Mouse (Mus musculus) MEL (cell line): Measurements from ENCODE around the gene Sars2. TPM values are rescaled to one million over a fixed set of nuclear protein-coding genes. Genes with fewer than 3 reads are reported as not detected.
A peak's percentile ranks its signal among the peaks of the same experiment; 100 is the strongest.

ENCODE experiments used
- DNase-seq: peaks from one replicate; pipeline ENCODE4 v3.0.0; 2011; ENCODE audit warnings: low read depth, low spot score
- H3K27ac ChIP-seq: 2 replicates; pipeline ENCODE4 v1.5.1; 2012; ENCODE audit warnings: low read depth, mild to moderate bottlenecking, control low read depth, low read length, moderate library complexity; ENCODE audit not compliant: control insufficient read depth
- H3K27me3 ChIP-seq, 2 experiments: fragments of 150-350 bp in 1 of 2; sonication (generic) in 1 of 2; 2 replicates each; pipeline ENCODE4 v1.6.1; 2012; ENCODE audit warnings: low read length in 2 of 2, mild to moderate bottlenecking in 2 of 2, improper control_type of control experiment in 1 of 2, moderate library complexity in 1 of 2; ENCODE audit not compliant: insufficient read depth in 2 of 2, control insufficient read depth in 1 of 2
- H3K36me3 ChIP-seq, 2 experiments: 2 replicates each; pipeline ENCODE4 v1.6.1; 2012 to 2014; ENCODE audit warnings: low read length in 2 of 2, improper control_type of control experiment in 1 of 2, inconsistent platforms in 1 of 2, mild to moderate bottlenecking in 1 of 2; ENCODE audit not compliant: insufficient read depth in 2 of 2, control insufficient read depth in 1 of 2
- H3K4me1 ChIP-seq, 2 experiments: fragments of 150-350 bp in 1 of 2; sonication (generic) in 1 of 2; 2 replicates each; pipeline ENCODE4 v1.6.1; 2012; ENCODE audit warnings: low read length in 2 of 2, improper control_type of control experiment in 1 of 2, mild to moderate bottlenecking in 1 of 2; ENCODE audit not compliant: insufficient read depth in 2 of 2, control insufficient read depth in 1 of 2
- H3K4me3 ChIP-seq, 2 experiments: fragments of 150-350 bp in 1 of 2; sonication (generic) in 1 of 2; 2 replicates each; pipeline ENCODE4 v1.5.1; 2012; ENCODE audit warnings: low read depth in 2 of 2, low read length in 2 of 2, mild to moderate bottlenecking in 2 of 2, moderate library complexity in 2 of 2, control low read depth in 1 of 2, improper control_type of control experiment in 1 of 2; ENCODE audit not compliant: control insufficient read depth in 1 of 2, insufficient read depth in 1 of 2
- H3K79me2 ChIP-seq: 2 replicates; pipeline ENCODE4 v1.6.1; 2012; ENCODE audit warnings: mild to moderate bottlenecking, low read length, moderate library complexity; ENCODE audit not compliant: control insufficient read depth, poor library complexity, insufficient read depth
- H3K9ac ChIP-seq: 2 replicates; pipeline ENCODE4 v1.6.1; 2012; ENCODE audit warnings: low read depth, mild to moderate bottlenecking, control low read depth, low read length, moderate library complexity; ENCODE audit not compliant: control insufficient read depth, poor library complexity, severe bottlenecking
- H3K9me3 ChIP-seq: fragments of 150-350 bp; sonication (generic); replicated peaks from 2 replicates; pipeline ENCODE4 v1.6.1; 2012; ENCODE audit warnings: mild to moderate bottlenecking, low read length, improper control_type of control experiment, moderate library complexity; ENCODE audit not compliant: insufficient read depth
- BHLHE40 ChIP-seq: IDR thresholded peaks from 2 replicates; pipeline ENCODE4 v1.6.1; 2012; ENCODE audit warnings: low read depth, mild to moderate bottlenecking, inconsistent platforms, low read length, improper control_type of control experiment, borderline replicate concordance
- CTCF ChIP-seq, 3 experiments: IDR thresholded peaks in 2 of 3; conservative IDR thresholded peaks in 1 of 3; 2 replicates each; pipeline ENCODE4 v1.5.1; 2011 to 2012; ENCODE audit warnings: low read length in 3 of 3, low read depth in 2 of 3, mild to moderate bottlenecking in 2 of 3, improper control_type of control experiment in 1 of 3, inconsistent platforms in 1 of 3, mixed read lengths in 1 of 3, moderate library complexity in 1 of 3; ENCODE audit not compliant: control insufficient read depth in 1 of 3, insufficient read depth in 1 of 3, poor library complexity in 1 of 3, severe bottlenecking in 1 of 3
- E2F4 ChIP-seq: IDR thresholded peaks from 2 replicates; pipeline ENCODE4 v1.6.1; 2011; ENCODE audit warnings: low read depth, low read length, improper control_type of control experiment, borderline replicate concordance
- ELF1 ChIP-seq: IDR thresholded peaks from 2 replicates; pipeline ENCODE4 v1.6.1; 2014; ENCODE audit warnings: low read depth, mild to moderate bottlenecking, inconsistent platforms, low read length, improper control_type of control experiment, moderate library complexity
- EP300 ChIP-seq, 2 experiments: IDR thresholded peaks; 2 replicates each; pipeline ENCODE4 v1.6.1; 2011; ENCODE audit warnings: improper control_type of control experiment in 2 of 2, low read length in 2 of 2, low read depth in 1 of 2, mild to moderate bottlenecking in 1 of 2
- ETS1 ChIP-seq: IDR thresholded peaks from 2 replicates; pipeline ENCODE4 v1.6.1; 2012; ENCODE audit warnings: low read depth, mild to moderate bottlenecking, inconsistent platforms, low read length, improper control_type of control experiment, moderate library complexity
- HCFC1 ChIP-seq: IDR thresholded peaks from 2 replicates; pipeline ENCODE4 v1.6.1; 2012; ENCODE audit warnings: low read depth, mild to moderate bottlenecking, inconsistent platforms, low read length, improper control_type of control experiment, moderate library complexity
- KAT2A ChIP-seq: conservative IDR thresholded peaks from 2 replicates; pipeline ENCODE4 v1.6.1; 2012; ENCODE audit warnings: low read depth, low read length, improper control_type of control experiment, inconsistent platforms
- MAX ChIP-seq: IDR thresholded peaks from 2 replicates; pipeline ENCODE4 v1.6.1; 2011; ENCODE audit warnings: low read length, improper control_type of control experiment
- MAZ ChIP-seq: IDR thresholded peaks from 2 replicates; pipeline ENCODE4 v1.6.1; 2012; ENCODE audit warnings: low read depth, mild to moderate bottlenecking, inconsistent platforms, low read length, improper control_type of control experiment
- MEF2A ChIP-seq: IDR thresholded peaks from 2 replicates; pipeline ENCODE4 v1.6.1; 2014; ENCODE audit warnings: low read depth, mild to moderate bottlenecking, inconsistent platforms, low read length, improper control_type of control experiment; ENCODE audit not compliant: poor library complexity, insufficient replicate concordance, severe bottlenecking; ENCODE audit errors: extremely low read depth
- MXI1 ChIP-seq: IDR thresholded peaks from 2 replicates; pipeline ENCODE4 v1.6.1; 2011; ENCODE audit warnings: mild to moderate bottlenecking, low read depth, low read length, improper control_type of control experiment
- MYC ChIP-seq: IDR thresholded peaks from 2 replicates; pipeline ENCODE4 v1.6.1; 2011; ENCODE audit warnings: low read depth, mild to moderate bottlenecking, low read length, improper control_type of control experiment, moderate library complexity
- NELFE ChIP-seq: IDR thresholded peaks from 2 replicates; pipeline ENCODE4 v1.6.1; 2011; ENCODE audit warnings: low read depth, low read length, improper control_type of control experiment
- NRF1 ChIP-seq: IDR thresholded peaks from 2 replicates; pipeline ENCODE4 v1.6.1; 2014; ENCODE audit warnings: low read depth, mild to moderate bottlenecking, inconsistent platforms, low read length, improper control_type of control experiment, moderate library complexity; ENCODE audit not compliant: poor library complexity, insufficient read depth, severe bottlenecking
- POLR2A ChIP-seq, 2 experiments: IDR thresholded peaks; 2 replicates each; pipeline ENCODE4 v1.6.1; 2011 to 2012; ENCODE audit warnings: low read length in 2 of 2, mild to moderate bottlenecking in 2 of 2, control low read depth in 1 of 2, improper control_type of control experiment in 1 of 2, low read depth in 1 of 2, moderate library complexity in 1 of 2; ENCODE audit not compliant: control insufficient read depth in 1 of 2, insufficient read depth in 1 of 2, poor library complexity in 1 of 2
- POLR2AphosphoS2 ChIP-seq: IDR thresholded peaks from 2 replicates; pipeline ENCODE4 v1.6.1; 2011; ENCODE audit warnings: low read length, improper control_type of control experiment
- RAD21 ChIP-seq: IDR thresholded peaks from 2 replicates; pipeline ENCODE4 v1.6.1; 2011; ENCODE audit warnings: mild to moderate bottlenecking, low read depth, low read length, improper control_type of control experiment
- RCOR1 ChIP-seq: IDR thresholded peaks from 2 replicates; pipeline ENCODE4 v1.6.1; 2012; ENCODE audit warnings: low read depth, mild to moderate bottlenecking, inconsistent platforms, low read length, improper control_type of control experiment
- SIN3A ChIP-seq: IDR thresholded peaks from 2 replicates; pipeline ENCODE4 v1.6.1; 2012; ENCODE audit warnings: low read length, improper control_type of control experiment, inconsistent platforms
- SMC3 ChIP-seq: IDR thresholded peaks from 2 replicates; pipeline ENCODE4 v1.6.1; 2011; ENCODE audit warnings: low read depth, low read length, improper control_type of control experiment
- TBP ChIP-seq: IDR thresholded peaks from 2 replicates; pipeline ENCODE4 v1.8.0; 2011; ENCODE audit warnings: low read depth, low read length, improper control_type of control experiment
- TCF12 ChIP-seq: IDR thresholded peaks from 2 replicates; pipeline ENCODE4 v1.6.1; 2014; ENCODE audit warnings: low read depth, mild to moderate bottlenecking, inconsistent platforms, low read length, improper control_type of control experiment, moderate library complexity
- USF1 ChIP-seq: IDR thresholded peaks from 2 replicates; pipeline ENCODE4 v1.6.1; 2014; ENCODE audit warnings: low read depth, mild to moderate bottlenecking, inconsistent platforms, low read length, improper control_type of control experiment, moderate library complexity
- ZC3H11A ChIP-seq: IDR thresholded peaks from 2 replicates; pipeline ENCODE4 v1.6.1; 2012; ENCODE audit warnings: low read depth, mild to moderate bottlenecking, inconsistent platforms, low read length, improper control_type of control experiment
- ZMIZ1 ChIP-seq: IDR thresholded peaks from 2 replicates; pipeline ENCODE4 v1.6.1; 2012; ENCODE audit warnings: low read depth, mild to moderate bottlenecking, inconsistent platforms, low read length, improper control_type of control experiment, moderate library complexity
- ZNF384 ChIP-seq: IDR thresholded peaks from 2 replicates; pipeline ENCODE4 v1.6.1; 2012; ENCODE audit warnings: low read depth, mild to moderate bottlenecking, inconsistent platforms, low read length, improper control_type of control experiment
- polyA plus RNA-seq, 2 experiments: library from polyadenylated mRNA; stranded (reverse) in 1 of 2; unstranded in 1 of 2; fragments of >175 nt in 1 of 2; fragments of >200 nt in 1 of 2; gene quantifications; 2 replicates each; pipeline versions ENCODE4 v1.2.1 to v1.2.4; 2012; ENCODE audit warnings: low replicate concordance in 2 of 2, low read depth in 1 of 2; ENCODE audit not compliant: insufficient read length in 2 of 2, insufficient read depth in 1 of 2, missing spikeins in 1 of 2
- total RNA-seq: library from RNA; depleted of rRNA; stranded (reverse); fragments of 300-350 nt; gene quantifications from 2 replicates; pipeline ENCODE4 v1.2.3, GENCODE M21; 2012

Gene Sars2
- total and polyA plus RNA-seq, 3 experiments, result 19.2 to 51.4 TPM; not detected in 1

DNA sequence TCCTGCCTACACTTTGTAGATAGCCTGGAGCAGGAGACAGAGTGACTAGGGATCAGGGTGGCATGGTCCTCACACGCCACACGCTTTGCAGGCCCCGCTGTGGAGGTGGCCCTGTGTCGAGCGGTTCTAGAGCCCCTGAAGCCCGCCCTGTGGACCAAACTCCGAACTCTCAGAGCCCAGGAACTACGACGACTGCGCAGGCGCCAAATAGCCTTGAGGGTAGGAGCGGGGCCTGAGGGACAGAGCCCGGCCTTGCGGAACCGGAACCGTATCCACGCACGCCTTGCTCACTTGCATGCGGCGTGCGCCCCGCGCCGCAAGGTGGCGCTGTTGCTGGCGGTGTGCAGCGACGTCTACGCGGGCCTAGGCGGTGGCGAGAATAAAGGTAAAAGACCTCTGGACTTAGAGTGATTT is 54.8 kb downstream of the Sars2 start:
- Histone ChIP-seq H3K9ac (peak overlapping the region; percentile 77), H3K4me3 (peak overlapping the region; percentile 54 to 62), H3K79me2 (peaks cover 9% of the 10 kb centered on the region; the same call in 1 of the 2 replicates), H3K9me3 (no peaks in the 10 kb centered on the region), H3K36me3 (no peaks in the 10 kb centered on the region)
- no peak for TF ChIP-seq KAT2A
- 0 out of 2 replicates have a peak, but pooled peaks have one; percentile 35 for TF ChIP-seq TBP
- TF ChIP-seq SIN3A, result peak; percentile 76
- no peak for TF ChIP-seq USF1
- no peak for TF ChIP-seq MEF2A
- TF ChIP-seq ELF1, result peak; percentile 57; the same call in 1 of the 2 replicates
- peak; percentile 31; the same call in 1 of the 2 replicates for TF ChIP-seq MAZ
- TF ChIP-seq CTCF (IDR thresholded peaks at IDR 0.05 in 2 of 3, conservative IDR thresholded peaks at IDR 0.05 in 1 of 3; ENCODE audit: control insufficient read depth in 1 of 3, insufficient read depth in 1 of 3, low read depth in 2 of 3, low read length in 3 of 3, poor library complexity in 1 of 3, severe bottlenecking in 1 of 3), result peak; percentile 95 to 96 (median 96)
- TF ChIP-seq BHLHE40, result no peak
- TF ChIP-seq ETS1, result no peak
- TF ChIP-seq ZNF384, result peak; percentile 67; the same call in 1 of the 2 replicates
- peak; percentile 80 for TF ChIP-seq MXI1
- TF ChIP-seq MYC, result peak; percentile 80
- TF ChIP-seq SMC3, result peak; percentile 93
- peak; percentile 63 for TF ChIP-seq HCFC1
- TF ChIP-seq POLR2A (IDR thresholded peaks at IDR 0.05; ENCODE audit: control insufficient read depth in 1 of 2, insufficient read depth in 1 of 2, low read depth in 1 of 2, low read length in 2 of 2, poor library complexity in 1 of 2), result peak; percentile 20 to 58; a peak in 1 of 4 replicates
- TF ChIP-seq E2F4, result no peak
- TF ChIP-seq RAD21, result peak; percentile 83
- TF ChIP-seq NRF1, result peak; percentile 45; the same call in 1 of the 2 replicates
- TF ChIP-seq MAX, result peak; percentile 69
- TF ChIP-seq TCF12, result peak; percentile 43
- TF ChIP-seq ZC3H11A, result peak; percentile 80
- TF ChIP-seq, all 39 proteins: peak for 16
- peak overlapping the region; percentile 53 for H3K27ac ChIP-seq
- H3K27me3 ChIP-seq, result no peaks in the 10 kb centered on the region
- peak; percentile 87 for DNase-seq
- H3K4me1 ChIP-seq, result peaks cover 0 to 7% of the 10 kb centered on the region in 2 experiments; a peak in 2 of 4 replicates

DNA sequence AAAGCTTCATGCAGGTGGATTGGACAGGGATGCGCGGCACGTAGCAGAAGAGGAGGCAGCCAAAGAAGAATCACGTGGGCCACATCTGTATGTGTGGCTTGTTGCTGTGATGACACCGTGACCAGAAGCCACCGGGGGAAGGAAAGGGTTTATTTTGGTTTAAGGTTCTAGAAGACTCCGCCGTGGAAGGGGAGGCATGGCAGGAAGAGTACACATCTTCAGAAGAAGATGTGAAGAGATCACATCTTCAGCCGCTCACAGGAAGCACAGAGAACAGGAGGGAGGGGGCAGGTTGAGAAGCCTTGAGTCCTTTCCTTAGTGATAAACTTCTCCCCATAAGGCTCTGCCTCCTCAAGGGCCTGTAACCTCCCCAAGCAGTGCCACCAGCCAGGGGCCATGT is 58.2 kb downstream of the Sars2 start:
- TF ChIP-seq MYC (no peak), NELFE (no peak), POLR2AphosphoS2 (no peak), ZMIZ1 (no peak), EP300 (IDR thresholded peaks at IDR 0.05; ENCODE audit: low read depth in 1 of 2, low read length in 2 of 2) (no peak), RCOR1 (no peak), MAZ (no peak), ELF1 (no peak), SIN3A (no peak), RAD21 (no peak), TCF12 (no peak)
- Histone ChIP-seq H3K9ac (no peak overlapping the region), H3K27me3 (no peaks in the 10 kb centered on the region), H3K9me3 (no peaks in the 10 kb centered on the region), H3K79me2 (peaks cover 9% of the 10 kb centered on the region; the same call in 1 of the 2 replicates), H3K36me3 (peaks cover 0 to 22% of the 10 kb centered on the region in 2 experiments; a peak in 2 of 4 replicates), H3K27ac (no peak overlapping the region), H3K4me1 (peaks cover 18% of the 10 kb centered on the region in 2 experiments), H3K4me3 (no peak overlapping the region)
- DNase-seq, result no peak
